Mouse (Mus musculus) fat pad, adult 2 months (tissue): ENCODE data around the gene Yeats4.
"Not testable (repeated sequence)": the region's sequence is repeated elsewhere in the genome, so short reads cannot be mapped to it uniquely, and the experiment has no call there.

Source experiments
- DNase-seq: peaks from one replicate; pipeline ENCODE4 v3.0.0-alpha.2; 2011; ENCODE audit warnings: low read depth, low spot score; ENCODE audit errors: extremely low read depth

The Yeats4 gene

GRCm38 (mm10) chr10:117224102-117224990 is at the start of gene Yeats4:
TSS of gene Yeats4 (minus strand) at chr10:117224507.
- DNase-seq, result no peak

- DNase-seq, result no peak
Observed at GRCm38 (mm10) chr10:117272023-117272422, 47.7 kb upstream of the Yeats4 start.

- no peak for DNase-seq
Observed at GRCm38 (mm10) chr10:117259870-117260269, 35.6 kb upstream of the Yeats4 start.

- DNase-seq, result no peak
Observed at GRCm38 (mm10) chr10:117238603-117239002, 14.3 kb upstream of the Yeats4 start, which contains the start of gene 9530003J23Rik. TSS of gene 9530003J23Rik (minus strand) at chr10:117238703.

GRCm38 (mm10) chr10:117235866-117236265 is 11.6 kb upstream of the Yeats4 start:
- DNase-seq, result no peak

- DNase-seq, result no peak
Observed at GRCm38 (mm10) chr10:117234825-117235224, 10.5 kb upstream of the Yeats4 start.

- no peak for DNase-seq
Observed at GRCm38 (mm10) chr10:117229826-117230225, 5.5 kb upstream of the Yeats4 start.

- no peak for DNase-seq
Observed at GRCm38 (mm10) chr10:117226002-117226401, 1.7 kb upstream of the Yeats4 start.

GRCm38 (mm10) chr10:117225094-117225493 is 787 bp upstream of the Yeats4 start:
- DNase-seq, result no peak

GRCm38 (mm10) chr10:117223758-117224101 is 577 bp downstream of the Yeats4 start:
- no peak for DNase-seq

GRCm38 (mm10) chr10:117222821-117223220 is 1.5 kb downstream of the Yeats4 start:
- no peak for DNase-seq

GRCm38 (mm10) chr10:117218351-117218750 is 6.0 kb downstream of the Yeats4 start:
- DNase-seq, result no peak

- DNase-seq, result no peak
Observed at GRCm38 (mm10) chr10:117217246-117217840, 7.0 kb downstream of the Yeats4 start.

GRCm38 (mm10) chr10:117216793-117217192 is 7.5 kb downstream of the Yeats4 start:
- DNase-seq, result no peak

GRCm38 (mm10) chr10:117216132-117216495 is 8.2 kb downstream of the Yeats4 start:
- DNase-seq, result no peak

GRCm38 (mm10) chr10:117215409-117216131 is 8.7 kb downstream of the Yeats4 start:
- DNase-seq, result no peak

- DNase-seq, result no peak
Observed at GRCm38 (mm10) chr10:117211023-117211422, 13.3 kb downstream of the Yeats4 start.

- no peak for DNase-seq
Observed at GRCm38 (mm10) chr10:117209469-117209938, 14.8 kb downstream of the Yeats4 start.

GRCm38 (mm10) chr10:117208787-117209186 is 15.5 kb downstream of the Yeats4 start:
- not testable (repeated sequence) for DNase-seq

GRCm38 (mm10) chr10:117208221-117208620 is 16.1 kb downstream of the Yeats4 start:
- no peak for DNase-seq

- DNase-seq, result no peak
Observed at GRCm38 (mm10) chr10:117206070-117206469, 18.2 kb downstream of the Yeats4 start.
